9 mouse cellular contexts compared by ENCODE assay signal in genomic region chr2:170344502-170345409, GRCm38 (mm10).
DNase-seq lines count a peak whose midpoint lies in the region; ATAC-seq and TF ChIP-seq lines count a peak whose summit lies in the region.
"Had no signal": no experiment of that assay in that cellular context is flagged by ENCODE, and none has a peak within 500 bp of the region (broad histone marks: within the 10 kb centered on the region; RNA-seq: fewer than 3 reads in every experiment).

No protein-coding gene starts in this region.

- no peaks in the 10 kb centered on the region for H3K9me3 ChIP-seq in embryonic facial prominence, embryonic 15.5 days (replicated peaks)
- H3K9me3 ChIP-seq in limb, embryonic 11.5 days (ENCODE audit: control insufficient read depth, low read length), result no peaks in the 10 kb centered on the region

- 13% methylated on average over 18 of the region's 18 CpGs for WGBS in embryonic facial prominence, embryonic 15.5 days
- WGBS in limb, embryonic 11.5 days, result 14% methylated on average over 17 of the region's 18 CpGs
- WGBS in small intestine, adult 2 months, result 11% methylated on average over 18 of the region's 18 CpGs

- DNase-seq in layer of hippocampus, adult 2 months (ENCODE audit: low spot score in 2 of 2), result no peak
- DNase-seq in layer of hippocampus, adult 9-10 months (ENCODE audit: low spot score), result no peak
- DNase-seq in limb, embryonic 11.5 days (ENCODE audit: low spot score), result peak; percentile 45
- no peak for DNase-seq in frontal cortex, postnatal 36 days (ENCODE audit: low spot score in 2 of 2)
- no peak for DNase-seq in right cerebral cortex, postnatal 36 days (ENCODE audit: low spot score in 2 of 2)
- DNase-seq in adrenal gland, adult 18-20 months (ENCODE audit: low spot score in 2 of 2), result no peak
- DNase-seq: right cerebral cortex, postnatal 4 days had no signal

- H3K27ac ChIP-seq in layer of hippocampus, adult 2 months, result peak overlapping the region; percentile 78
- H3K27ac ChIP-seq in embryonic facial prominence, embryonic 15.5 days (replicated peaks), result peak overlapping the region; percentile 82
- peak overlapping the region; percentile 90 for H3K27ac ChIP-seq in limb, embryonic 11.5 days (replicated peaks; ENCODE audit: low read depth, low read length)
- peak overlapping the region; percentile 98 for H3K27ac ChIP-seq in small intestine, adult 2 months (ENCODE audit: insufficient read depth, low read depth, low read length)

- ATAC-seq in embryonic facial prominence, embryonic 15.5 days (ENCODE audit: insufficient number of reproducible peaks, low FRiP score, low TSS enrichment, low read depth), result no peak
- 0 out of 2 replicates have a peak, but pooled peaks have one; percentile 5 for ATAC-seq in limb, embryonic 11.5 days (ENCODE audit: insufficient number of reproducible peaks, low FRiP score, low TSS enrichment, low read depth)

- no peak for TF ChIP-seq CTCF in layer of hippocampus, adult 2 months (conservative IDR thresholded peaks at IDR 0.05)
- TF ChIP-seq CTCF in small intestine, adult 2 months (IDR thresholded peaks at IDR 0.05; ENCODE audit: extremely low read depth, insufficient read length, insufficient replicate concordance, low read depth, low read length), result no peak

- H3K36me3 ChIP-seq in embryonic facial prominence, embryonic 15.5 days, result no peaks in the 10 kb centered on the region
- no peaks in the 10 kb centered on the region for H3K36me3 ChIP-seq in limb, embryonic 11.5 days (ENCODE audit: control insufficient read depth, insufficient read depth, low read length)
- no peaks in the 10 kb centered on the region for H3K36me3 ChIP-seq in small intestine, adult 2 months (ENCODE audit: control insufficient read depth, insufficient read depth, low read length)

- H3K4me2 ChIP-seq in embryonic facial prominence, embryonic 15.5 days (replicated peaks), result no peak overlapping the region
- H3K4me2 ChIP-seq in limb, embryonic 11.5 days (ENCODE audit: low read depth, severe bottlenecking), result peak overlapping the region; percentile 24; the same call in 1 of the 2 replicates

- H3K27me3 ChIP-seq in embryonic facial prominence, embryonic 15.5 days, result no peaks in the 10 kb centered on the region
- H3K27me3 ChIP-seq in limb, embryonic 11.5 days (ENCODE audit: control insufficient read depth, insufficient read depth, low read length), result no peaks in the 10 kb centered on the region
- no peaks in the 10 kb centered on the region for H3K27me3 ChIP-seq in small intestine, adult 2 months (ENCODE audit: control insufficient read depth, insufficient read depth, low read length)

- peak; percentile 32; the same call in 1 of the 2 replicates for TF ChIP-seq POLR2A in small intestine, adult 2 months (IDR thresholded peaks at IDR 0.05; ENCODE audit: low read depth, low read length)

- H3K4me1 ChIP-seq in embryonic facial prominence, embryonic 15.5 days, result peaks cover 44% of the 10 kb centered on the region
- H3K4me1 ChIP-seq in limb, embryonic 11.5 days (ENCODE audit: control insufficient read depth, insufficient read depth, low read length), result peaks cover 27% of the 10 kb centered on the region
- H3K4me1 ChIP-seq in small intestine, adult 2 months (ENCODE audit: control insufficient read depth, insufficient read depth, insufficient read length, low read length), result peaks cover 25% of the 10 kb centered on the region

- no peak overlapping the region for H3K4me3 ChIP-seq in layer of hippocampus, adult 2 months
- H3K4me3 ChIP-seq in embryonic facial prominence, embryonic 15.5 days (replicated peaks), result no peak overlapping the region
- H3K4me3 ChIP-seq in limb, embryonic 11.5 days (ENCODE audit: low read depth, low read length), result no peak overlapping the region
- peak overlapping the region; percentile 53 for H3K4me3 ChIP-seq in small intestine, adult 2 months (ENCODE audit: low read depth, low read length)

- H3K9ac ChIP-seq in embryonic facial prominence, embryonic 15.5 days, result no peak overlapping the region
- H3K9ac ChIP-seq in limb, embryonic 11.5 days (ENCODE audit: low read length), result peak overlapping the region; percentile 5; the same call in 1 of the 2 replicates
